Mouse (Mus musculus): Measurements from ENCODE around the gene Kcnd1.

DNA sequence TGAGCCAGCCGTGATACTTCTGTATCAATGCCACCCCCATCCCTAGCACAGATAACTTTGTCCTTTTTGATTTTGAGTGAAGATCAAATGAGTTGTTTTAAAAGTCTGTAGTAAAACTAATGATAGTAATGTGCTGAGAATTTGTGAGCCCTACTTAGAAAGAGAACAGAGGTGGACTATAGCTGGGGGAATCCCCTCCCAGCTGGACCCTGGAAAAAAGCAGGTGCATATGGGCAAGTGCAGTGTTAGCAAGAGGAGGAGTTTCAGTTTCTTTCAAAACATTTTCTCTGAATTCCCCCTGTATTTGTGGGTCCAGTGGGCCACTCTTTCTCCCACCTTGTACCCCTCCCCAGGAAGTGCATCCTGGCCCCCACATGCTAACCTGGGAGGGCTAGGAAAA is 41.1 kb downstream of the Kcnd1 start:
- TF ChIP-seq CHD2 (IDR thresholded peaks at IDR 0.05; ENCODE audit: low read depth, low read length) (no peak), ZNF384 (IDR thresholded peaks at IDR 0.05; ENCODE audit: low read depth, low read length) (no peak), MAFK (IDR thresholded peaks at IDR 0.05; ENCODE audit: insufficient read depth, low read depth, low read length) (no peak), HCFC1 (IDR thresholded peaks at IDR 0.05; ENCODE audit: borderline replicate concordance, insufficient read depth, low read length) (no peak)

Measured in ES-E14 (cell line).